Mouse (Mus musculus): ENCODE results near the gene Sdsl. TPM values are rescaled to one million over a fixed set of nuclear protein-coding genes. Genes with fewer than 3 reads are reported as not detected.

Gene Sdsl
- polyA plus RNA-seq, 1 experiment from 2014 or later, result 18.1 TPM

DNA sequence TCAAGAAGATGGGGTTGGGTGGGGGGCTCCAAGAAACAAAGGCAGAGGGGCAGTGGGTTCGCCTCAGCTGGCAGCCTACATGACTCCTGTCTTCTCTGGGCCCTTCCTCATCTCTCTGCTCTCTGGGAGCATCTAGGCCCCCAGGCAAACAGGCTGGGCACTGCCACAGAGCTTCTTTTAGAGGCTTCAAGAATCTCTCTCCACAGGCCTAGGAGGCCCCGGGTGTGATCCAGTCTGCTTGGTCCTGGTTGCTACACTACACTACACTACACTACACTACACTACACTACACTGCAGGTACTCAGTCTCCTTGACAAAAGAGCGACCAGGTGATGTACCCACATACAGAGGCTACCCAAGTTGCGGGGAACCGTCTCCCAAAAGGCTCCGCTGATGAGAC lies 42.9 kb downstream of the Sdsl start:
- Histone ChIP-seq H3K27ac (ENCODE audit: low read length) (no peak overlapping the region), H3K4me1 (ENCODE audit: control insufficient read depth, insufficient read depth, low read length) (no peaks in the 10 kb centered on the region), H3K36me3 (ENCODE audit: control insufficient read depth, insufficient read depth) (no peaks in the 10 kb centered on the region), H3K4me2 (ENCODE audit: low read depth, low read length) (no peak overlapping the region), H3K4me3 (ENCODE audit: low read length) (no peak overlapping the region), H3K9me3 (replicated peaks; ENCODE audit: control insufficient read depth, low read length) (no peaks in the 10 kb centered on the region), H3K27me3 (ENCODE audit: control insufficient read depth, insufficient read depth, low read length) (peaks cover 94% of the 10 kb centered on the region), H3K9ac (ENCODE audit: low read length) (no peak overlapping the region)
- no peak for ATAC-seq (replicated peaks; ENCODE audit: extremely low read depth, insufficient read depth, low FRiP score)
- 8% methylated on average over 6 of the region's 6 CpGs for WGBS

DNA sequence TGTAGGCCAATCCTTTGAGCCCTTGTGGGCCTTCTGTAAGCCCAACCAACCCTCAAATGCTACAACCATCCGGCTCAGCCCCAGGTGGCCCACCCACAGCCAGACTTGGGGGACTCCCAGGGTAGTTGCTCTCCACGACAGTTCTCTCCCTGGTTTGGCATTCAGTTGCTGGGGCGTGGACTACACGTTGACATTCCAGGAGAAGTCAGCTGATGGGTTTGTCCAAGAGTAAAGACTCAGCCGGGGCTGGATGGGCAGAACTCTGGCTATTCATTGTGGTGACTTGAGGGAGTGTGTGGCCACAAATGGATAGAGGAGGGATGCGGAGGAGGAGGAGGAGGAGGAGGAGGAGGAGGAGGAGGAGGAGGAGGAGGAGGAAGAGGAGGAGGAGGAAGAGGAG lies 43.6 kb downstream of the Sdsl start:
- no peak for ATAC-seq (replicated peaks; ENCODE audit: extremely low read depth, insufficient read depth, low FRiP score)
- no peak overlapping the region for H3K4me3 ChIP-seq (ENCODE audit: low read length)

DNA sequence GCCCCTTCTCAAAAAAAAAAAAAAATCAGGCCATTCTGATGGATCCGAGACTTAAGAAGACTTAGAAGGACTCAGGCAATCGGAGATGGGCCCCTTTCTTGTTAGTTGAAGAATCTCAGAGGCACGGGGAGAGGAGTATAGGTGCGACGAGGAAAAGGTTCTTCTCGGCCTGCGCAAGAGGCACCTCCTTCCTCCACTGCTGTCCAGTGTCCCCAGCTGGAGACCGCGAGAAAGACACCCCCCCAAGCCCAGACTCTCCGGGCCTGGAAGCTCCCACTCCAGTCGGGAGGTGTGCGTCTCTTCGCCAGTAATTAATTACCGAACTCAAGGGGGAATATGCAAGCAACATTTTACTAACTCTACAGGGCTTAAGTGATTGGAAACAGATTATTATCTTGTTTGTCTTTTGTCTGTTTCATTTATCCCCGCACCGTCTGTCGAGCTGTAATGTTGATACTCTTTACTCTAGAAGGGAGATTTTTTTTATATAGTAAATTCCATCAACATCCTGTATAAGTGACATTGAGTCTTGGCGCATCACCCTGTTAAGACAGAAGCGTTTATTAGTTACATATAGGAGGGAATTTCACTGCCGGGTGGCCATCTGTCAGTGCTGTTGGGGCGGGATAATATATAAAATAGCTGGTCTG lies 44.3 kb downstream of the Sdsl start:
- no peak overlapping the region for H3K27ac ChIP-seq (ENCODE audit: low read length)
- no peak overlapping the region for H3K4me2 ChIP-seq (ENCODE audit: low read depth, low read length)
- no peaks in the 10 kb centered on the region for H3K4me1 ChIP-seq (ENCODE audit: control insufficient read depth, insufficient read depth, low read length)
- ATAC-seq (replicated peaks; ENCODE audit: extremely low read depth, insufficient read depth, low FRiP score), result no peak
- peaks cover 92% of the 10 kb centered on the region for H3K27me3 ChIP-seq (ENCODE audit: control insufficient read depth, insufficient read depth, low read length)
- H3K9ac ChIP-seq (ENCODE audit: low read length), result no peak overlapping the region
- no peaks in the 10 kb centered on the region for H3K9me3 ChIP-seq (replicated peaks; ENCODE audit: control insufficient read depth, low read length)
- no peak overlapping the region for H3K4me3 ChIP-seq (ENCODE audit: low read length)
- 3% methylated on average over 21 of the region's 21 CpGs for WGBS
- H3K36me3 ChIP-seq (ENCODE audit: control insufficient read depth, insufficient read depth), result no peaks in the 10 kb centered on the region

More for the DNA sequence above, 43.6 kb downstream of the Sdsl start:
- H3K4me2 ChIP-seq (ENCODE audit: low read depth, low read length), result no peak overlapping the region
- H3K36me3 ChIP-seq (ENCODE audit: control insufficient read depth, insufficient read depth), result no peaks in the 10 kb centered on the region
- no peaks in the 10 kb centered on the region for H3K4me1 ChIP-seq (ENCODE audit: control insufficient read depth, insufficient read depth, low read length)
- no peaks in the 10 kb centered on the region for H3K9me3 ChIP-seq (replicated peaks; ENCODE audit: control insufficient read depth, low read length)
- WGBS, result 3% methylated on average over 5 of the region's 6 CpGs
- peaks cover 94% of the 10 kb centered on the region for H3K27me3 ChIP-seq (ENCODE audit: control insufficient read depth, insufficient read depth, low read length)
- H3K9ac ChIP-seq (ENCODE audit: low read length), result no peak overlapping the region
- H3K27ac ChIP-seq (ENCODE audit: low read length), result no peak overlapping the region

DNA sequence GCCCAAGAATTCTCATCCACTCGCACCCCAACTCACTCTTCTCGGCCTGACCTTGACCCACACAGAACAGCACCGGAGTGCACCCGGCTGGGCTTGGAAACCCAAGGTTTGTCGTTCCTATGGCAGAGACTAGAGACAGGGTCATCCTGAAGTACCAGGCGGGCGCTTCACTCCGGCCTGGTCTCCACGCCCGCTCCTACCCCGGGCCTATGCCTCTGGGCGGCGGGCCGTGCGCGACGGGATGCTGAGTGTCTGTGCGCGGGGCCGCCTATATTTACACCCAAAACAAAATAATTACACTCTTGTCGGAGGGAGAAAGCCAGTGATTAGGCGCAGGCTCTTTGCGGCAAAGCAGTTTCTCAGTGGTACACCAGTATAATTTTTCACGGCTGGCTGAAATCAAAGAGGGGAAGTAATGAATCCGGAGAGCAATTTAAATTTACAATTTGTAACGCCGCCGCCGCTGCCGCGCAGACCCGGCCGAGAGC lies 45.1 kb downstream of the Sdsl start:
- no peak overlapping the region for H3K4me3 ChIP-seq (ENCODE audit: low read length)
- no peak for ATAC-seq (replicated peaks; ENCODE audit: extremely low read depth, insufficient read depth, low FRiP score)
- no peaks in the 10 kb centered on the region for H3K36me3 ChIP-seq (ENCODE audit: control insufficient read depth, insufficient read depth)
- no peak overlapping the region for H3K4me2 ChIP-seq (ENCODE audit: low read depth, low read length)
- H3K9me3 ChIP-seq (replicated peaks; ENCODE audit: control insufficient read depth, low read length), result no peaks in the 10 kb centered on the region
- no peaks in the 10 kb centered on the region for H3K4me1 ChIP-seq (ENCODE audit: control insufficient read depth, insufficient read depth, low read length)
- peaks cover 92% of the 10 kb centered on the region for H3K27me3 ChIP-seq (ENCODE audit: control insufficient read depth, insufficient read depth, low read length)
- 1% methylated on average over 33 of the region's 33 CpGs for WGBS
- H3K9ac ChIP-seq (ENCODE audit: low read length), result no peak overlapping the region
- no peak overlapping the region for H3K27ac ChIP-seq (ENCODE audit: low read length)

DNA sequence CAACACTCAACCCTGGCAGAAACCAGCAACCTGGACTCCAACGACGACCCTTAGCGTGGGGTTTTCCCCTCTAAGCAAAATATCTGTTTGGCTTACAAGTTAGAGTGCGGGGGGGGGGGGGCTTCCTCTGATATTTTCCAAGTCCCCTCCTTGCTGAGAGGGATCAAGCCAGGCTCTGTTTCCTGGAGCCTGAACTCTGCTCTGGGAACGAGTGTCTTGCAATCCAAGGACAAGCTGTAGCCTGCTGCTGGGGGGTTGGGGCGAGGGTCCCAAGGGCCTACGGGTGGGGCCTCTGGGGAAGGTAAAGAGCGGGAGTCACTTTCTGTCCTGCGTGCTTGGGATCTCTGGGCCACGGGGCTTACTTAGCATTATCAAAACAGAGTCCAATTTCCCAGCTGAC lies 46.0 kb downstream of the Sdsl start:
- no peaks in the 10 kb centered on the region for H3K36me3 ChIP-seq (ENCODE audit: control insufficient read depth, insufficient read depth)
- no peak overlapping the region for H3K4me2 ChIP-seq (ENCODE audit: low read depth, low read length)
- no peak for ATAC-seq (replicated peaks; ENCODE audit: extremely low read depth, insufficient read depth, low FRiP score)
- 3% methylated on average over 10 of the region's 10 CpGs for WGBS
- H3K27ac ChIP-seq (ENCODE audit: low read length), result no peak overlapping the region
- no peak overlapping the region for H3K4me3 ChIP-seq (ENCODE audit: low read length)
- no peaks in the 10 kb centered on the region for H3K9me3 ChIP-seq (replicated peaks; ENCODE audit: control insufficient read depth, low read length)
- H3K9ac ChIP-seq (ENCODE audit: low read length), result no peak overlapping the region
- peaks cover 92% of the 10 kb centered on the region for H3K27me3 ChIP-seq (ENCODE audit: control insufficient read depth, insufficient read depth, low read length)
- no peaks in the 10 kb centered on the region for H3K4me1 ChIP-seq (ENCODE audit: control insufficient read depth, insufficient read depth, low read length)

DNA sequence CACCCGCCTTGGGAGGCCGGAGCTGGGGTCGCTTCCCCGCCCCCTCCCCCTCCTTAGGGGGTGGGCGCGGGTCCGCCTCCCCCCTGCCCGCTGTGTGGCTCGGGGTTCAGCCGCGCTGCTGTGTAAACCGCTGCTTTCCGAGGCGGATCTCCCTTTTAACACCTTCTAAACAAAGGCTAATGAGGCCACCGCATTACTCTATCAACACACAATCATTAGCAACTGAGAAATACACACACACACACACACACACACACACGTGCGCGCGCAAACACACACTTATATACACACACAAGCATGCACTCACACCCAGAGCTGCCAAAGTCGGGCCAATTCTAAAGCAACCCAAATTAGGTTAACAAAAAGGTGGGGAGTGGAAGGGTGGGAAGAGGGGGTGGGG lies 46.9 kb downstream of the Sdsl start:
- Histone ChIP-seq H3K4me1 (ENCODE audit: control insufficient read depth, insufficient read depth, low read length) (no peaks in the 10 kb centered on the region), H3K4me2 (ENCODE audit: low read depth, low read length) (no peak overlapping the region), H3K27me3 (ENCODE audit: control insufficient read depth, insufficient read depth, low read length) (peaks cover 86% of the 10 kb centered on the region), H3K36me3 (ENCODE audit: control insufficient read depth, insufficient read depth) (no peaks in the 10 kb centered on the region), H3K4me3 (ENCODE audit: low read length) (no peak overlapping the region), H3K9me3 (replicated peaks; ENCODE audit: control insufficient read depth, low read length) (no peaks in the 10 kb centered on the region), H3K9ac (ENCODE audit: low read length) (no peak overlapping the region), H3K27ac (ENCODE audit: low read length) (no peak overlapping the region)
- ATAC-seq (replicated peaks; ENCODE audit: extremely low read depth, insufficient read depth, low FRiP score), result no peak
- WGBS, result 0% methylated on average over 18 of the region's 20 CpGs

DNA sequence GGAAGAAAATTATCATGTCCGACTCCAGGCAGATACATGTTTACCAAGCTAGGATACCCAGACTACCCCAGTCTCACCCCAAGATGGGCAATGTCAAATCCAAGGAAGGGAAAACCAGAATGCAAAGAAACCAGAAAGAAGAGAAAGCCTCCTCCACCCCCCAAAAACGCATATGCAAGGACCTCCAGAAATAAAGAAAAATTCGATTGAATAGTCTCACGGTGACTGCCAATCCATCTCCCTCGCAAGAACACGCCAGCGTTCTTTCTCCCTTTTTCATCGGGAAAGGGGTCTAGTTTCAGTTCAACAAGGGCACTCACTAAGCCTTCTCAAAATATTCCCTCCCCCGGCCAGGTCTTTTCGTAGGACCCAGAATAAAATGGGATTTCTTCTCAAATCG lies 48.0 kb downstream of the Sdsl start:
- WGBS, result 2% methylated on average over 11 of the region's 11 CpGs
- Histone ChIP-seq H3K9me3 (replicated peaks; ENCODE audit: control insufficient read depth, low read length) (no peaks in the 10 kb centered on the region), H3K36me3 (ENCODE audit: control insufficient read depth, insufficient read depth) (no peaks in the 10 kb centered on the region), H3K4me1 (ENCODE audit: control insufficient read depth, insufficient read depth, low read length) (no peaks in the 10 kb centered on the region), H3K27ac (ENCODE audit: low read length) (no peak overlapping the region), H3K9ac (ENCODE audit: low read length) (no peak overlapping the region), H3K27me3 (ENCODE audit: control insufficient read depth, insufficient read depth, low read length) (peaks cover 87% of the 10 kb centered on the region), H3K4me3 (ENCODE audit: low read length) (no peak overlapping the region), H3K4me2 (ENCODE audit: low read depth, low read length) (no peak overlapping the region)
- ATAC-seq (replicated peaks; ENCODE audit: extremely low read depth, insufficient read depth, low FRiP score), result no peak

DNA sequence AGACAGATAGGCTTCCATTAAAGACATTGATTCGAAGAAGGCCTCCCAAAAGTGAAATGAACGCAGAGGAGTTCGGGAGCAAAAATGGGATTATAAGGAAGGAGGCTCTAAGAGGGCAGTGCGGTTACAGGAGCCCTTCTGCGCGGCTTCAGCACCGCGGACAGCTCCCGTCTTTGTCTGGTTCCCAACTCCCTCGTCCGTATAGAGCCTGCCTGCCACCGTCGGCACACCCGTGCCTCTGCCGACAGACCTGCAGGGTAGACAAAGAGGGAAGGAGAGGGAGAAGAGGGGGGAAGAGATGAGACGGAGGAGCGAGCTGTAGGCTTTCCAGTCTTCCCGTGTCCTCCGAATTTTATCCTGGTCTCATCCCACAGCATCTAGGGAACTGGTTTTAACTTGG lies 48.6 kb downstream of the Sdsl start:
- H3K4me2 ChIP-seq (ENCODE audit: low read depth, low read length), result no peak overlapping the region
- no peak overlapping the region for H3K27ac ChIP-seq (ENCODE audit: low read length)
- peaks cover 83% of the 10 kb centered on the region for H3K27me3 ChIP-seq (ENCODE audit: control insufficient read depth, insufficient read depth, low read length)
- 1% methylated on average over 19 of the region's 19 CpGs for WGBS
- H3K9me3 ChIP-seq (replicated peaks; ENCODE audit: control insufficient read depth, low read length), result no peaks in the 10 kb centered on the region
- peak; percentile 67; the same call in 1 of the 2 replicates for ATAC-seq (replicated peaks; ENCODE audit: extremely low read depth, insufficient read depth, low FRiP score)
- H3K4me3 ChIP-seq (ENCODE audit: low read length), result no peak overlapping the region
- H3K9ac ChIP-seq (ENCODE audit: low read length), result no peak overlapping the region
- H3K4me1 ChIP-seq (ENCODE audit: control insufficient read depth, insufficient read depth, low read length), result no peaks in the 10 kb centered on the region
- no peaks in the 10 kb centered on the region for H3K36me3 ChIP-seq (ENCODE audit: control insufficient read depth, insufficient read depth)

DNA sequence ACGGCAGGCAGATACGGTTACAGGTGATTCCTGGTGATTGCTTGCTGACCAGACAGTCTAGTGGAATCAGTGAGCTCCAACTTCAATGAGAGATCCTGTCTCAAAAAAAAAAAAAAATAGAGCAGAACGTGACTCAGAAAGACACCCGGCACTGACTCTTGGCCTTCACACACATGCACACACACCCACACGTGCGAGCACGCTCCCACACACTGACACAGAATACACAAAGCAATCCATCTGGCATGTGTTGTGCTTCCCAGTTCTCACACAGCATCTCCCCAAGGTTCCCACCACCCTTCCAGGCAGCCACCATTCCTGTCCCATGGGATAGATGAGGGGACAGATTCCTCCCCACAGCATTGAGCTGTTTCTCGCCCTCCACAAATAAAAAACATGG lies 52.5 kb downstream of the Sdsl start:
- H3K4me1 ChIP-seq (ENCODE audit: control insufficient read depth, insufficient read depth, low read length), result no peaks in the 10 kb centered on the region
- no peaks in the 10 kb centered on the region for H3K9me3 ChIP-seq (replicated peaks; ENCODE audit: control insufficient read depth, low read length)
- WGBS, result 68% methylated on average over 8 of the region's 8 CpGs
- H3K4me2 ChIP-seq (ENCODE audit: low read depth, low read length), result no peak overlapping the region
- no peak overlapping the region for H3K9ac ChIP-seq (ENCODE audit: low read length)
- peaks cover 57% of the 10 kb centered on the region for H3K27me3 ChIP-seq (ENCODE audit: control insufficient read depth, insufficient read depth, low read length)
- no peak for ATAC-seq (replicated peaks; ENCODE audit: extremely low read depth, insufficient read depth, low FRiP score)
- no peaks in the 10 kb centered on the region for H3K36me3 ChIP-seq (ENCODE audit: control insufficient read depth, insufficient read depth)
- no peak overlapping the region for H3K27ac ChIP-seq (ENCODE audit: low read length)
- H3K4me3 ChIP-seq (ENCODE audit: low read length), result no peak overlapping the region
